Mouse (Mus musculus) gastrocnemius, postnatal 36 days (tissue): ENCODE results near the gene Fgfr2. TPM values are rescaled to one million over a fixed set of nuclear protein-coding genes. Genes with fewer than 3 reads are reported as not detected.

Experiments used
- DNase-seq, 2 experiments: peaks; one replicate each; pipeline ENCODE4 v3.0.0; 2022
- intact Hi-C: fragments of 180-260 bp; cut with DNase I; formaldehyde crosslinking; loops from one replicate; pipeline ENCODE4 v1.15.1; 2025
- total RNA-seq, 2 experiments: library from RNA; stranded (reverse); gene quantifications; 2 replicates each; pipeline ENCODE4 v1.2.3; 2021

Gene Fgfr2
- total RNA-seq, 2 experiments from 2014 or later = 0.28 to 0.49 TPM

- intact Hi-C loops = no loop called here
- DNase-seq = no peak
Measured at GRCm38 (mm10) chr7:130904571-130905365, 2218.4 kb downstream of the Fgfr2 start.

- no peak for DNase-seq
- intact Hi-C loops = no loop called here
Measured at GRCm38 (mm10) chr7:130903505-130904074, 2219.6 kb downstream of the Fgfr2 start.

GRCm38 (mm10) chr7:130902929-130903328, 2220.2 kb downstream of the Fgfr2 start:
- no peak for DNase-seq
- intact Hi-C loops = no loop called here

GRCm38 (mm10) chr7:130900233-130900848, 2222.8 kb downstream of the Fgfr2 start:
- intact Hi-C loops = no loop called here
- no peak for DNase-seq

GRCm38 (mm10) chr7:130898373-130898772, 2224.8 kb downstream of the Fgfr2 start:
- intact Hi-C loops = no loop called here
- DNase-seq = no peak

- intact Hi-C loops = no loop called here
- no peak for DNase-seq
Measured at GRCm38 (mm10) chr7:130897201-130897600, 2225.9 kb downstream of the Fgfr2 start.

- intact Hi-C loops = no loop called here
Measured at GRCm38 (mm10) chr7:130896064-130896463, 2227.1 kb downstream of the Fgfr2 start.

GRCm38 (mm10) chr7:130895618-130895945, 2227.6 kb downstream of the Fgfr2 start:
- no peak for DNase-seq
- intact Hi-C loops = no loop called here

More at GRCm38 (mm10) chr7:130896064-130896463, 2227.1 kb downstream of the Fgfr2 start:
- DNase-seq = no peak

- DNase-seq = no peak
- intact Hi-C loops = no loop called here
Measured at GRCm38 (mm10) chr7:130894931-130895617, 2228.1 kb downstream of the Fgfr2 start.

- intact Hi-C loops = no loop called here
- no peak for DNase-seq
Measured at GRCm38 (mm10) chr7:130892973-130893372, 2230.2 kb downstream of the Fgfr2 start.

- intact Hi-C loops = no loop called here
- no peak for DNase-seq
Measured at GRCm38 (mm10) chr7:130890871-130891270, 2232.3 kb downstream of the Fgfr2 start.

GRCm38 (mm10) chr7:130887946-130888345, 2235.2 kb downstream of the Fgfr2 start:
- intact Hi-C loops = no loop called here

GRCm38 (mm10) chr7:130886246-130886645, 2236.9 kb downstream of the Fgfr2 start:
- intact Hi-C loops = no loop called here

More at GRCm38 (mm10) chr7:130887946-130888345, 2235.2 kb downstream of the Fgfr2 start:
- no peak for DNase-seq

GRCm38 (mm10) chr7:130884161-130884560, 2239.0 kb downstream of the Fgfr2 start:
- intact Hi-C loops = no loop called here
- no peak for DNase-seq

More at GRCm38 (mm10) chr7:130886246-130886645, 2236.9 kb downstream of the Fgfr2 start:
- DNase-seq = no peak

GRCm38 (mm10) chr7:130867256-130867655, 2255.9 kb downstream of the Fgfr2 start:
- intact Hi-C loops = no loop called here
- DNase-seq = no peak

GRCm38 (mm10) chr7:130866640-130867039, 2256.5 kb downstream of the Fgfr2 start:
- DNase-seq = no peak
- intact Hi-C loops = no loop called here

GRCm38 (mm10) chr7:130865613-130866591, 2257.2 kb downstream of the Fgfr2 start, which contains the start of gene Plekha1:
Gene Plekha1 (plus strand): TSS chr7:130865756.
- DNase-seq = peak; percentile 94 to 95
- intact Hi-C loops = no loop called here

GRCm38 (mm10) chr7:130864711-130865110, 2258.4 kb downstream of the Fgfr2 start:
- DNase-seq = no peak
- intact Hi-C loops = no loop called here

- intact Hi-C loops = no loop called here
- DNase-seq = no peak
Measured at GRCm38 (mm10) chr7:130862501-130862900, 2260.6 kb downstream of the Fgfr2 start.

GRCm38 (mm10) chr7:130860721-130861142, 2262.4 kb downstream of the Fgfr2 start:
- DNase-seq = peak in 1 of 2 experiments; percentile 11
- intact Hi-C loops = no loop called here
